Mouse (Mus musculus) liver, embryonic 12.5 days (tissue): Measurements from ENCODE around the gene Tmprss11d. TPM values are rescaled to one million over a fixed set of nuclear protein-coding genes. Genes with fewer than 3 reads are reported as not detected.
"Not testable (repeated sequence)": the region's sequence is repeated elsewhere in the genome, so short reads cannot be mapped to it uniquely, and the experiment has no call there.

ENCODE experiments used
- ATAC-seq: fragments of 200-750 bp; cut with Nextera tagmentation; 2 replicates; pipeline ENCODE4 v1.8.0; 2017; ENCODE audit warnings: moderate number of reproducible peaks, mild to moderate bottlenecking, moderate library complexity
- H3K27ac ChIP-seq: fragments of 300-500 bp; sonication (generic); 2 replicates; pipeline ENCODE4 v1.5.1; 2016; ENCODE audit warnings: mild to moderate bottlenecking
- H3K27me3 ChIP-seq: fragments of 300-500 bp; sonication (generic); replicated peaks from 2 replicates; pipeline ENCODE4 v1.6.1; 2016; ENCODE audit warnings: mild to moderate bottlenecking, moderate library complexity
- H3K36me3 ChIP-seq: fragments of 300-500 bp; sonication (generic); 2 replicates; pipeline ENCODE4 v1.6.1; 2016; ENCODE audit warnings: mild to moderate bottlenecking, moderate library complexity
- H3K4me1 ChIP-seq: fragments of 300-500 bp; sonication (generic); 2 replicates; pipeline ENCODE4 v1.6.1; 2016
- H3K4me2 ChIP-seq: fragments of 300-500 bp; sonication (generic); 2 replicates; pipeline ENCODE4 v1.6.1; 2016; ENCODE audit warnings: mild to moderate bottlenecking, moderate library complexity
- H3K4me3 ChIP-seq: fragments of 300-500 bp; sonication (generic); 2 replicates; pipeline ENCODE4 v1.5.1; 2016; ENCODE audit warnings: mild to moderate bottlenecking, moderate library complexity
- H3K9ac ChIP-seq: fragments of 300-500 bp; sonication (generic); 2 replicates; pipeline ENCODE4 v1.6.1; 2016; ENCODE audit warnings: mild to moderate bottlenecking, moderate library complexity
- H3K9me3 ChIP-seq: fragments of 300-500 bp; sonication (generic); replicated peaks from 2 replicates; pipeline ENCODE4 v1.6.1; 2016; ENCODE audit warnings: mild to moderate bottlenecking, moderate library complexity
- WGBS: fragments of 180-500 bp; shearing (Covaris S2); methylation state at CpG from one replicate; pipeline ENCODE4 v1.1.7; 2016; ENCODE audit not compliant: insufficient replicate concordance; 5-methylcytosine and 5-hydroxymethylcytosine counted together
- polyA plus RNA-seq: library from polyadenylated mRNA; unstranded; fragments of >200 nt; fragmentation: Nextera tagmentation; extraction: Ambion mirVana; gene quantifications from 2 replicates; pipeline ENCODE4 v1.2.1, GENCODE M21; 2016

The Tmprss11d gene
- polyA plus RNA-seq, result not detected in 2 replicates

GRCm38 (mm10) chr5:86373320-86373719, at the start of gene Tmprss11d:
Gene Tmprss11d (minus strand): TSS chr5:86373420.
- no peaks in the 10 kb centered on the region for H3K4me1 ChIP-seq
- no peak within 1 kb of the TSS for H3K9ac ChIP-seq
- ATAC-seq, result no peak
- no peaks in the 10 kb centered on the region for H3K36me3 ChIP-seq
- H3K9me3 ChIP-seq, result no peaks in the 10 kb centered on the region
- WGBS, result 50% methylated on average over 3 of the region's 3 CpGs
- no peak within 1 kb of the TSS for H3K4me2 ChIP-seq
- H3K27me3 ChIP-seq, result no peaks in the 10 kb centered on the region
- no peak within 1 kb of the TSS for H3K27ac ChIP-seq
- no peak within 1 kb of the TSS for H3K4me3 ChIP-seq

- no peak overlapping the region for H3K27ac ChIP-seq
- H3K9me3 ChIP-seq, result no peaks in the 10 kb centered on the region
- H3K9ac ChIP-seq, result no peak overlapping the region
- H3K4me1 ChIP-seq, result no peaks in the 10 kb centered on the region
- ATAC-seq, result no peak
- H3K4me2 ChIP-seq, result no peak overlapping the region
- no peaks in the 10 kb centered on the region for H3K27me3 ChIP-seq
- no peaks in the 10 kb centered on the region for H3K36me3 ChIP-seq
- WGBS, result 46% methylated on average over 3 of the region's 3 CpGs
- no peak overlapping the region for H3K4me3 ChIP-seq
These were observed 48.3 kb upstream of the Tmprss11d start for GRCm38 (mm10) chr5:86421323-86422028.

GRCm38 (mm10) chr5:86419494-86419893, 46.3 kb upstream of the Tmprss11d start:
- H3K4me2 ChIP-seq, result no peak overlapping the region
- no peaks in the 10 kb centered on the region for H3K9me3 ChIP-seq
- H3K27me3 ChIP-seq, result no peaks in the 10 kb centered on the region
- WGBS, result 15% methylated on average over 4 of the region's 4 CpGs
- no peak for ATAC-seq
- no peaks in the 10 kb centered on the region for H3K4me1 ChIP-seq
- no peak overlapping the region for H3K4me3 ChIP-seq
- no peak overlapping the region for H3K9ac ChIP-seq
- no peak overlapping the region for H3K27ac ChIP-seq
- H3K36me3 ChIP-seq, result no peaks in the 10 kb centered on the region

- Histone ChIP-seq H3K4me1 (no peaks in the 10 kb centered on the region), H3K27me3 (no peaks in the 10 kb centered on the region), H3K4me2 (no peak overlapping the region), H3K36me3 (no peaks in the 10 kb centered on the region), H3K9me3 (no peaks in the 10 kb centered on the region), H3K27ac (no peak overlapping the region), H3K9ac (no peak overlapping the region), H3K4me3 (no peak overlapping the region)
- no peak for ATAC-seq
- 69% methylated on average over 7 of the region's 7 CpGs for WGBS
These were observed 41.1 kb upstream of the Tmprss11d start for GRCm38 (mm10) chr5:86414280-86414679.

- H3K4me2 ChIP-seq, result no peak overlapping the region
- H3K9ac ChIP-seq, result no peak overlapping the region
- ATAC-seq, result no peak
- no peaks in the 10 kb centered on the region for H3K9me3 ChIP-seq
- no peak overlapping the region for H3K27ac ChIP-seq
- H3K27me3 ChIP-seq, result no peaks in the 10 kb centered on the region
- no peaks in the 10 kb centered on the region for H3K4me1 ChIP-seq
- WGBS, result 20% methylated on average over 3 of the region's 3 CpGs
- no peak overlapping the region for H3K4me3 ChIP-seq
- no peaks in the 10 kb centered on the region for H3K36me3 ChIP-seq
These were observed 37.6 kb upstream of the Tmprss11d start for GRCm38 (mm10) chr5:86410815-86411214.

GRCm38 (mm10) chr5:86407941-86408340, 34.7 kb upstream of the Tmprss11d start:
- H3K9ac ChIP-seq, result no peak overlapping the region
- no peak for ATAC-seq
- H3K36me3 ChIP-seq, result no peaks in the 10 kb centered on the region
- H3K4me3 ChIP-seq, result no peak overlapping the region
- H3K4me1 ChIP-seq, result no peaks in the 10 kb centered on the region
- WGBS, result 58% methylated on average over 2 of the region's 2 CpGs
- no peaks in the 10 kb centered on the region for H3K27me3 ChIP-seq
- no peak overlapping the region for H3K4me2 ChIP-seq
- H3K9me3 ChIP-seq, result no peaks in the 10 kb centered on the region
- H3K27ac ChIP-seq, result no peak overlapping the region

- Histone ChIP-seq H3K4me1 (no peaks in the 10 kb centered on the region), H3K4me3 (no peak overlapping the region)
- no peak for ATAC-seq
These were observed 34.0 kb upstream of the Tmprss11d start for GRCm38 (mm10) chr5:86407191-86407590.

GRCm38 (mm10) chr5:86359412-86359985, 13.7 kb downstream of the Tmprss11d start:
- H3K36me3 ChIP-seq, result no peaks in the 10 kb centered on the region
- no peak for ATAC-seq
- WGBS, result 46% methylated on average over 4 of the region's 4 CpGs

More at GRCm38 (mm10) chr5:86407191-86407590, 34.0 kb upstream of the Tmprss11d start:
- H3K27me3 ChIP-seq, result no peaks in the 10 kb centered on the region
- H3K36me3 ChIP-seq, result no peaks in the 10 kb centered on the region
- H3K9me3 ChIP-seq, result no peaks in the 10 kb centered on the region
- H3K27ac ChIP-seq, result no peak overlapping the region
- H3K9ac ChIP-seq, result no peak overlapping the region
- H3K4me2 ChIP-seq, result no peak overlapping the region
- 60% methylated on average over 3 of the region's 3 CpGs for WGBS

GRCm38 (mm10) chr5:86352966-86353365, 20.3 kb downstream of the Tmprss11d start:
- H3K9me3 ChIP-seq, result no peaks in the 10 kb centered on the region
- no peak overlapping the region for H3K27ac ChIP-seq
- H3K27me3 ChIP-seq, result no peaks in the 10 kb centered on the region
- no peak overlapping the region for H3K9ac ChIP-seq
- ATAC-seq, result no peak
- H3K36me3 ChIP-seq, result no peaks in the 10 kb centered on the region
- 25% methylated on average over 7 of the region's 7 CpGs for WGBS
- no peaks in the 10 kb centered on the region for H3K4me1 ChIP-seq
- no peak overlapping the region for H3K4me3 ChIP-seq
- H3K4me2 ChIP-seq, result no peak overlapping the region

More at GRCm38 (mm10) chr5:86359412-86359985, 13.7 kb downstream of the Tmprss11d start:
- no peak overlapping the region for H3K9ac ChIP-seq
- H3K9me3 ChIP-seq, result no peaks in the 10 kb centered on the region
- no peaks in the 10 kb centered on the region for H3K27me3 ChIP-seq
- no peak overlapping the region for H3K4me2 ChIP-seq
- H3K27ac ChIP-seq, result no peak overlapping the region
- H3K4me3 ChIP-seq, result no peak overlapping the region
- no peaks in the 10 kb centered on the region for H3K4me1 ChIP-seq

- H3K4me1 ChIP-seq, H3K9ac ChIP-seq, H3K27me3 ChIP-seq, H3K27ac ChIP-seq, H3K36me3 ChIP-seq, ATAC-seq, H3K9me3 ChIP-seq: not testable (repeated sequence)
- Histone ChIP-seq H3K4me2 (peak overlapping the region; percentile 19), H3K4me3 (peak overlapping the region; percentile 28)
- 47% methylated on average over 30 of the region's 30 CpGs for WGBS
These were observed 54.9 kb downstream of the Tmprss11d start for GRCm38 (mm10) chr5:86318018-86318956.

GRCm38 (mm10) chr5:86306116-86306515, 67.1 kb downstream of the Tmprss11d start:
- Histone ChIP-seq H3K36me3 (no peaks in the 10 kb centered on the region), H3K27me3 (no peaks in the 10 kb centered on the region), H3K9ac (no peak overlapping the region), H3K4me3 (no peak overlapping the region), H3K9me3 (no peaks in the 10 kb centered on the region), H3K27ac (no peak overlapping the region), H3K4me2 (no peak overlapping the region), H3K4me1 (no peaks in the 10 kb centered on the region)
- no peak for ATAC-seq
- WGBS, result 61% methylated on average over 5 of the region's 5 CpGs

GRCm38 (mm10) chr5:86303877-86304276, 69.3 kb downstream of the Tmprss11d start:
- 69% methylated on average over 8 of the region's 8 CpGs for WGBS
- H3K27ac ChIP-seq, result no peak overlapping the region

More at GRCm38 (mm10) chr5:86303877-86304276, 69.3 kb downstream of the Tmprss11d start:
- Histone ChIP-seq H3K27me3 (no peaks in the 10 kb centered on the region), H3K4me3 (no peak overlapping the region), H3K9ac (no peak overlapping the region), H3K4me1 (no peaks in the 10 kb centered on the region), H3K4me2 (no peak overlapping the region), H3K36me3 (no peaks in the 10 kb centered on the region), H3K9me3 (no peaks in the 10 kb centered on the region)
- ATAC-seq, result no peak
